Mouse (Mus musculus) MEL (cell line): ENCODE results near the gene Ptgdr2. TPM values are rescaled to one million over a fixed set of nuclear protein-coding genes. Genes with fewer than 3 reads are reported as not detected.

Source experiments
- DNase-seq: peaks from one replicate; pipeline ENCODE4 v3.0.0; 2011; ENCODE audit warnings: low read depth, low spot score
- H3K27ac ChIP-seq: 2 replicates; pipeline ENCODE4 v1.5.1; 2012; ENCODE audit warnings: low read depth, mild to moderate bottlenecking, control low read depth, low read length, moderate library complexity; ENCODE audit not compliant: control insufficient read depth
- H3K27me3 ChIP-seq, 2 experiments: fragments of 150-350 bp in 1 of 2; sonication (generic) in 1 of 2; 2 replicates each; pipeline ENCODE4 v1.6.1; 2012; ENCODE audit warnings: low read length in 2 of 2, mild to moderate bottlenecking in 2 of 2, improper control_type of control experiment in 1 of 2, moderate library complexity in 1 of 2; ENCODE audit not compliant: insufficient read depth in 2 of 2, control insufficient read depth in 1 of 2
- H3K36me3 ChIP-seq, 2 experiments: 2 replicates each; pipeline ENCODE4 v1.6.1; 2012 to 2014; ENCODE audit warnings: low read length in 2 of 2, improper control_type of control experiment in 1 of 2, inconsistent platforms in 1 of 2, mild to moderate bottlenecking in 1 of 2; ENCODE audit not compliant: insufficient read depth in 2 of 2, control insufficient read depth in 1 of 2
- H3K4me1 ChIP-seq, 2 experiments: fragments of 150-350 bp in 1 of 2; sonication (generic) in 1 of 2; 2 replicates each; pipeline ENCODE4 v1.6.1; 2012; ENCODE audit warnings: low read length in 2 of 2, improper control_type of control experiment in 1 of 2, mild to moderate bottlenecking in 1 of 2; ENCODE audit not compliant: insufficient read depth in 2 of 2, control insufficient read depth in 1 of 2
- H3K4me3 ChIP-seq, 2 experiments: fragments of 150-350 bp in 1 of 2; sonication (generic) in 1 of 2; 2 replicates each; pipeline ENCODE4 v1.5.1; 2012; ENCODE audit warnings: low read depth in 2 of 2, low read length in 2 of 2, mild to moderate bottlenecking in 2 of 2, moderate library complexity in 2 of 2, control low read depth in 1 of 2, improper control_type of control experiment in 1 of 2; ENCODE audit not compliant: control insufficient read depth in 1 of 2, insufficient read depth in 1 of 2
- H3K79me2 ChIP-seq: 2 replicates; pipeline ENCODE4 v1.6.1; 2012; ENCODE audit warnings: mild to moderate bottlenecking, low read length, moderate library complexity; ENCODE audit not compliant: control insufficient read depth, poor library complexity, insufficient read depth
- H3K9ac ChIP-seq: 2 replicates; pipeline ENCODE4 v1.6.1; 2012; ENCODE audit warnings: low read depth, mild to moderate bottlenecking, control low read depth, low read length, moderate library complexity; ENCODE audit not compliant: control insufficient read depth, poor library complexity, severe bottlenecking
- H3K9me3 ChIP-seq: fragments of 150-350 bp; sonication (generic); replicated peaks from 2 replicates; pipeline ENCODE4 v1.6.1; 2012; ENCODE audit warnings: mild to moderate bottlenecking, low read length, improper control_type of control experiment, moderate library complexity; ENCODE audit not compliant: insufficient read depth
- CHD2 ChIP-seq: IDR thresholded peaks from 2 replicates; pipeline ENCODE4 v1.6.1; 2011; ENCODE audit warnings: low read length, improper control_type of control experiment
- ETS1 ChIP-seq: IDR thresholded peaks from 2 replicates; pipeline ENCODE4 v1.6.1; 2012; ENCODE audit warnings: low read depth, mild to moderate bottlenecking, inconsistent platforms, low read length, improper control_type of control experiment, moderate library complexity
- GABPA ChIP-seq: IDR thresholded peaks from 2 replicates; pipeline ENCODE4 v1.6.1; 2012; ENCODE audit warnings: low read depth, mild to moderate bottlenecking, inconsistent platforms, low read length, improper control_type of control experiment, moderate library complexity
- HCFC1 ChIP-seq: IDR thresholded peaks from 2 replicates; pipeline ENCODE4 v1.6.1; 2012; ENCODE audit warnings: low read depth, mild to moderate bottlenecking, inconsistent platforms, low read length, improper control_type of control experiment, moderate library complexity
- JUND ChIP-seq: IDR thresholded peaks from 2 replicates; pipeline ENCODE4 v1.6.1; 2011; ENCODE audit warnings: low read depth, mild to moderate bottlenecking, improper control_type of control experiment, low read length
- MAZ ChIP-seq: IDR thresholded peaks from 2 replicates; pipeline ENCODE4 v1.6.1; 2012; ENCODE audit warnings: low read depth, mild to moderate bottlenecking, inconsistent platforms, low read length, improper control_type of control experiment
- MEF2A ChIP-seq: IDR thresholded peaks from 2 replicates; pipeline ENCODE4 v1.6.1; 2014; ENCODE audit warnings: low read depth, mild to moderate bottlenecking, inconsistent platforms, low read length, improper control_type of control experiment; ENCODE audit not compliant: poor library complexity, insufficient replicate concordance, severe bottlenecking; ENCODE audit errors: extremely low read depth
- POLR2A ChIP-seq, 2 experiments: IDR thresholded peaks; 2 replicates each; pipeline ENCODE4 v1.6.1; 2011 to 2012; ENCODE audit warnings: low read length in 2 of 2, mild to moderate bottlenecking in 2 of 2, control low read depth in 1 of 2, improper control_type of control experiment in 1 of 2, low read depth in 1 of 2, moderate library complexity in 1 of 2; ENCODE audit not compliant: control insufficient read depth in 1 of 2, insufficient read depth in 1 of 2, poor library complexity in 1 of 2
- POLR2AphosphoS2 ChIP-seq: IDR thresholded peaks from 2 replicates; pipeline ENCODE4 v1.6.1; 2011; ENCODE audit warnings: low read length, improper control_type of control experiment
- POLR2AphosphoS5 ChIP-seq: IDR thresholded peaks from 2 replicates; pipeline ENCODE4 v1.6.1; 2012; ENCODE audit warnings: low read depth, borderline replicate concordance, mild to moderate bottlenecking, inconsistent platforms, low read length, moderate library complexity, mixed read lengths
- SMC3 ChIP-seq: IDR thresholded peaks from 2 replicates; pipeline ENCODE4 v1.6.1; 2011; ENCODE audit warnings: low read depth, low read length, improper control_type of control experiment
- TCF12 ChIP-seq: IDR thresholded peaks from 2 replicates; pipeline ENCODE4 v1.6.1; 2014; ENCODE audit warnings: low read depth, mild to moderate bottlenecking, inconsistent platforms, low read length, improper control_type of control experiment, moderate library complexity
- USF1 ChIP-seq: IDR thresholded peaks from 2 replicates; pipeline ENCODE4 v1.6.1; 2014; ENCODE audit warnings: low read depth, mild to moderate bottlenecking, inconsistent platforms, low read length, improper control_type of control experiment, moderate library complexity
- USF2 ChIP-seq, 2 experiments: IDR thresholded peaks; 2 replicates each; pipeline ENCODE4 v1.6.1; 2011 to 2012; ENCODE audit warnings: improper control_type of control experiment in 2 of 2, low read length in 2 of 2, borderline replicate concordance in 1 of 2, inconsistent platforms in 1 of 2, low read depth in 1 of 2, mild to moderate bottlenecking in 1 of 2; ENCODE audit not compliant: insufficient read depth in 1 of 2
- ZKSCAN1 ChIP-seq: IDR thresholded peaks from 2 replicates; pipeline ENCODE4 v1.6.1; 2012; ENCODE audit warnings: low read depth, mild to moderate bottlenecking, inconsistent platforms, low read length, improper control_type of control experiment, moderate library complexity
- ZMIZ1 ChIP-seq: IDR thresholded peaks from 2 replicates; pipeline ENCODE4 v1.6.1; 2012; ENCODE audit warnings: low read depth, mild to moderate bottlenecking, inconsistent platforms, low read length, improper control_type of control experiment, moderate library complexity
- polyA plus RNA-seq, 2 experiments: library from polyadenylated mRNA; stranded (reverse) in 1 of 2; unstranded in 1 of 2; fragments of >175 nt in 1 of 2; fragments of >200 nt in 1 of 2; gene quantifications; 2 replicates each; pipeline versions ENCODE4 v1.2.1 to v1.2.4; 2012; ENCODE audit warnings: low replicate concordance in 2 of 2, low read depth in 1 of 2; ENCODE audit not compliant: insufficient read length in 2 of 2, insufficient read depth in 1 of 2, missing spikeins in 1 of 2
- total RNA-seq: library from RNA; depleted of rRNA; stranded (reverse); fragments of 300-350 nt; gene quantifications from 2 replicates; pipeline ENCODE4 v1.2.3, GENCODE M21; 2012

The Ptgdr2 gene
- total and polyA plus RNA-seq, 3 experiments, result 0.31 to 0.46 TPM; not detected in 1

DNA sequence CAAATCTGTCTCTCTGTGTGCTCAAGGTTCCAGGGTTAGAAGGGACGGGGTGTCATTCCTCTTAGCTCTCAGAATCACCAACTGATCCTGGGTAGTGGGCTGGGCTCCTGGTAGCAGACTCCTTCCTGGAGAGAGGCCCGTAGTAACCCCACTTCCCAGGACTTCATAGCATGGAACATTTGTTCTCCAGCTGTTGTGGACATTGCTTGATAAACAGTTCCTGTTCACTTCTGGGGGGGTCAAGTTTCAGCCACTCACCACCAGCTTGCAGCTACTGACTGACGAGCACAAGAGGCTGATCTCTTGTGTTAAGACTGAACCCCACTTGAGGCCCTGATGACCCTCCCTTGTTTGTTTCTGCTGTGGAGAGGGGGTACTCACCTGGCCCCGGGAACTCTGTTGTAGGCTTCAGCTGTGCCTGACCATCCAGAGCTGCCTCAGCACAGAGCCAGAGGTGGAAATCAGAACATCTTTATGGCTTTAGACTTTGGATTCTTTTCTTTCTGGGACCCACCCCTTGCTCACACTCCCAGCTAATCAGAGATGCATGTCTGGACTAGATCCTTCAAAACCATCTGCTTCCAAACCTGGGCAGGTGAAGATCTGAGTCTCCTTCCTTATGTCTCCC is 37.4 kb downstream of the Ptgdr2 start, which contains the start of gene Ms4a10:
Ms4a10 (minus strand) TSS at position 433 of the 628 bp plus-strand sequence.
- no peak within 1 kb of the TSS for H3K4me3 ChIP-seq
- H3K9ac ChIP-seq, result no peak within 1 kb of the TSS
- no peak within 1 kb of the TSS for H3K27ac ChIP-seq
- no peaks in the 10 kb centered on the region for H3K9me3 ChIP-seq
- no peak for DNase-seq
- no peaks in the 10 kb centered on the region; a peak in 1 of 4 replicates for H3K27me3 ChIP-seq
- peaks cover 0 to 5% of the 10 kb centered on the region in 2 experiments; a peak in 2 of 4 replicates for H3K36me3 ChIP-seq
- TF ChIP-seq JUND, result no peak
- TF ChIP-seq POLR2AphosphoS5, result no peak
- TF ChIP-seq POLR2AphosphoS2, result no peak
- TF ChIP-seq CHD2, result no peak
- peaks cover 2 to 6% of the 10 kb centered on the region in 2 experiments; a peak in 3 of 4 replicates for H3K4me1 ChIP-seq
- no peaks in the 10 kb centered on the region for H3K79me2 ChIP-seq

DNA sequence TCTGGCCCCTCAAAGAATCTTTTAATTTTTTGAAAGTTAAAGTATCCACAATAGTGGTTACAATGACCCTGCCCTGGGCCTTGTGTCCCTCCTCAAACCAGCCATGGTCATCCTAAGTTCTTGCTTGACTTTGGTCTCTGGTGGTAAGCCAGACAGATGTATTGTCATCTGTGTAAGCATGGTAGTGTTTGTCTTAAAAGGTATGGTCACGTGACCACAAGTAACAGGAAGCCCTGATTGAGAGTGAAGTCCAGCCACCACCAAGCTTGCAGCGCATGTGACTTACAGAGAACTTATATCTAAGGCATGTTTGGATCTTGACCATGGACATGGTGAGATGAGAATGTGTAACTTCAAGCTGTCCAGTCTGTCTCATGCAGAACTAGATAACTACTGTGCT is 38.2 kb downstream of the Ptgdr2 start:
- H3K27ac ChIP-seq, result no peak overlapping the region
- no peaks in the 10 kb centered on the region; a peak in 1 of 4 replicates for H3K27me3 ChIP-seq
- no peaks in the 10 kb centered on the region for H3K79me2 ChIP-seq
- no peak for DNase-seq
- peaks cover 0 to 8% of the 10 kb centered on the region in 2 experiments; a peak in 2 of 4 replicates for H3K4me1 ChIP-seq
- no peaks in the 10 kb centered on the region for H3K9me3 ChIP-seq
- TF ChIP-seq GABPA (no peak), ETS1 (no peak), USF1 (peak; percentile 78), ZKSCAN1 (no peak), MEF2A (no peak), MAZ (no peak), TCF12 (no peak), ZMIZ1 (no peak), SMC3 (no peak), USF2 (IDR thresholded peaks at IDR 0.05; ENCODE audit: borderline replicate concordance in 1 of 2, insufficient read depth in 1 of 2, low read depth in 1 of 2, low read length in 2 of 2) (0 out of 4 replicates have a peak, but pooled peaks of 1 of the 2 experiments have one; percentile 26), POLR2A (IDR thresholded peaks at IDR 0.05; ENCODE audit: control insufficient read depth in 1 of 2, insufficient read depth in 1 of 2, low read depth in 1 of 2, low read length in 2 of 2, poor library complexity in 1 of 2) (no peak), HCFC1 (no peak)
- no peak overlapping the region for H3K4me3 ChIP-seq
- H3K9ac ChIP-seq, result no peak overlapping the region
- peaks cover 0 to 3% of the 10 kb centered on the region in 2 experiments; a peak in 2 of 4 replicates for H3K36me3 ChIP-seq
